Mouse (Mus musculus): ENCODE results near the gene Emcn.

DNA sequence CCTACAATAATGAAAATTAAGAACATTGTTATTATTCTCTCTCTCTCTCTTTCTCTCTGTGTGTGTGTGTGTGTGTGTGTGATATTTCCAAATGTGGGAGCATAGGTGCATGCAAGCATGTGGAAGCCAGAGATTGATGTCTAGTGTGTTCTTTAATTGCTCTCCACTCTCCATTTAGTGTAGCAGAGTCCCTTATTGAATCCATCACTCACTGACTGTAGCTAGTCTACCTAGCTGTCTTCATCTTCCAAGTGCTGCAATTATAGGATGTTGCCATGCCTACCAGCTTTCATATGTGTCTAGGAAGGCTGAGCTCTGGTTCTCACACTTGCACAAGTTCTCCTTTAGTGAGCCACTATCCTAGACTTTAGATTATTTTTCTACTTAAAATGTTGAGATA is 30.9 kb upstream of the Emcn start:
- TF ChIP-seq POLR2A (IDR thresholded peaks at IDR 0.05; ENCODE audit: control insufficient read depth in 1 of 2, insufficient read depth in 1 of 2, low read depth in 1 of 2, low read length in 2 of 2, poor library complexity in 1 of 2) (no peak), EP300 (IDR thresholded peaks at IDR 0.05; ENCODE audit: low read depth in 1 of 2, low read length in 2 of 2) (no peak), TCF12 (IDR thresholded peaks at IDR 0.05; ENCODE audit: low read depth, low read length) (no peak), USF2 (IDR thresholded peaks at IDR 0.05; ENCODE audit: borderline replicate concordance in 1 of 2, insufficient read depth in 1 of 2, low read depth in 1 of 2, low read length in 2 of 2) (no peak), MAZ (IDR thresholded peaks at IDR 0.05; ENCODE audit: low read depth, low read length) (no peak), CTCF (IDR thresholded peaks at IDR 0.05 in 2 of 3, conservative IDR thresholded peaks at IDR 0.05 in 1 of 3; ENCODE audit: control insufficient read depth in 1 of 3, insufficient read depth in 1 of 3, low read depth in 2 of 3, low read length in 3 of 3, poor library complexity in 1 of 3, severe bottlenecking in 1 of 3) (no peak), ZC3H11A (IDR thresholded peaks at IDR 0.05; ENCODE audit: low read depth, low read length) (no peak), POLR2AphosphoS5 (IDR thresholded peaks at IDR 0.05; ENCODE audit: borderline replicate concordance, low read depth, low read length) (no peak), JUND (IDR thresholded peaks at IDR 0.05; ENCODE audit: low read depth, low read length) (no peak)

Data from MEL (cell line).